Mouse (Mus musculus) limb, embryonic 14.5 days (tissue): Measurements from ENCODE around the gene Ms4a3. TPM values are rescaled to one million over a fixed set of nuclear protein-coding genes. Genes with fewer than 3 reads are reported as not detected.

ENCODE experiments used
- ATAC-seq: fragments of 200-750 bp; cut with Nextera tagmentation; 2 replicates; pipeline ENCODE4 v1.8.0; 2017; ENCODE audit warnings: low read depth, moderate number of reproducible peaks, moderate TSS enrichment; ENCODE audit not compliant: low FRiP score
- DNase-seq: peaks from one replicate; pipeline ENCODE4 v3.0.0-alpha.2; 2015; ENCODE audit warnings: low spot score
- H3K27ac ChIP-seq: fragments of 300-500 bp; sonication (generic); replicated peaks from 2 replicates; pipeline ENCODE4 v1.5.1; 2014; ENCODE audit warnings: low read depth, mild to moderate bottlenecking, low read length, moderate library complexity, mixed read lengths
- H3K27me3 ChIP-seq: fragments of 300-500 bp; sonication (generic); 2 replicates; pipeline ENCODE4 v1.6.1; 2014; ENCODE audit warnings: low read length, mixed read lengths; ENCODE audit not compliant: control insufficient read depth, insufficient read depth
- H3K36me3 ChIP-seq: fragments of 300-500 bp; sonication (generic); 2 replicates; pipeline ENCODE4 v1.6.1; 2014; ENCODE audit warnings: mild to moderate bottlenecking, low read length, moderate library complexity, mixed read lengths; ENCODE audit not compliant: control insufficient read depth, insufficient read depth
- H3K4me1 ChIP-seq: fragments of 300-500 bp; sonication (generic); 2 replicates; pipeline ENCODE4 v1.6.1; 2014; ENCODE audit warnings: antibody characterized with exemption, low read length, mixed read lengths; ENCODE audit not compliant: control insufficient read depth, insufficient read depth
- H3K4me2 ChIP-seq: fragments of 300-500 bp; sonication (generic); replicated peaks from 2 replicates; pipeline ENCODE4 v1.6.1; 2014; ENCODE audit warnings: low read depth, mild to moderate bottlenecking, low read length, moderate library complexity; ENCODE audit not compliant: severe bottlenecking
- H3K4me3 ChIP-seq: fragments of 300-500 bp; sonication (generic); replicated peaks from 2 replicates; pipeline ENCODE4 v1.5.1; 2014; ENCODE audit warnings: low read length
- H3K9ac ChIP-seq: fragments of 300-500 bp; sonication (generic); 2 replicates; pipeline ENCODE4 v1.6.1; 2014; ENCODE audit warnings: mild to moderate bottlenecking, low read depth, low read length, moderate library complexity; ENCODE audit not compliant: severe bottlenecking
- H3K9me3 ChIP-seq: fragments of 300-500 bp; sonication (generic); 2 replicates; pipeline ENCODE4 v1.6.1; 2016; ENCODE audit warnings: low read length; ENCODE audit not compliant: control insufficient read depth
- POLR2A ChIP-seq: fragments of 200-500 bp; IDR thresholded peaks from 2 replicates; pipeline ENCODE4 v1.8.0; 2012; ENCODE audit warnings: inconsistent platforms, mild to moderate bottlenecking, moderate library complexity, borderline replicate concordance; ENCODE audit not compliant: insufficient read depth, insufficient read length; ENCODE audit errors: extremely low read depth
- WGBS: fragments of 180-500 bp; shearing (Covaris S2); extraction: QIAGEN DNeasy Blood & Tissue Kit; methylation state at CpG from one replicate; pipeline ENCODE4 v1.1.7; 2014; 5-methylcytosine and 5-hydroxymethylcytosine counted together
- polyA plus RNA-seq, 2 experiments: library from polyadenylated mRNA; depleted of rRNA in 1 of 2; stranded (reverse) in 1 of 2; unstranded in 1 of 2; fragments of >200 nt; fragmentation: Nextera tagmentation in 1 of 2; extraction: Ambion mirVana in 1 of 2; gene quantifications; 2 replicates each; pipeline versions ENCODE4 v1.2.1 to v1.2.3; 2012 to 2014

The Ms4a3 gene
- 0.13 TPM in 1 of 2 replicates, not detected in the other for polyA plus RNA-seq (2012; rRNA removed)
- polyA plus RNA-seq (2014; fragmentation: Nextera tagmentation; extraction: Ambion mirVana) = 0.39 TPM in 1 of 2 replicates, not detected in the other

- no peak within 1 kb of the TSS for H3K9ac ChIP-seq
- no peaks in the 10 kb centered on the region for H3K36me3 ChIP-seq
- H3K27ac ChIP-seq = no peak within 1 kb of the TSS
- ATAC-seq (no peak), DNase-seq (no peak)
- WGBS = 52% methylated on average over 1 of the region's 1 CpGs
- H3K4me3 ChIP-seq = no peak within 1 kb of the TSS
- TF ChIP-seq POLR2A = no peak
- no peaks in the 10 kb centered on the region for H3K4me1 ChIP-seq
- no peak within 1 kb of the TSS for H3K4me2 ChIP-seq
- H3K9me3 ChIP-seq = no peaks in the 10 kb centered on the region
- H3K27me3 ChIP-seq = no peaks in the 10 kb centered on the region
These were observed at the start of gene Ms4a3 for GRCm38 (mm10) chr19:11640732-11641131. TSS of gene Ms4a3 (minus strand) at chr19:11640851.

GRCm38 (mm10) chr19:11661562-11661961 is 20.9 kb upstream of the Ms4a3 start:
- H3K4me3 ChIP-seq = no peak overlapping the region
- ATAC-seq (no peak), DNase-seq (no peak)
- no peaks in the 10 kb centered on the region; the same call in 1 of the 2 replicates for H3K9me3 ChIP-seq
- no peak overlapping the region for H3K4me2 ChIP-seq
- H3K9ac ChIP-seq = no peak overlapping the region
- no peaks in the 10 kb centered on the region for H3K4me1 ChIP-seq
- no peak for TF ChIP-seq POLR2A
- H3K36me3 ChIP-seq = no peaks in the 10 kb centered on the region
- H3K27me3 ChIP-seq = no peaks in the 10 kb centered on the region
- no peak overlapping the region for H3K27ac ChIP-seq

- Histone ChIP-seq H3K4me3 (no peak within 1 kb of the TSS), H3K27ac (no peak within 1 kb of the TSS), H3K4me2 (no peak within 1 kb of the TSS), H3K36me3 (no peaks in the 10 kb centered on the region), H3K4me1 (no peaks in the 10 kb centered on the region), H3K9ac (no peak within 1 kb of the TSS), H3K9me3 (no peaks in the 10 kb centered on the region; the same call in 1 of the 2 replicates), H3K27me3 (no peaks in the 10 kb centered on the region)
- no peak for ATAC-seq
- 91% methylated on average over 5 of the region's 5 CpGs for WGBS
- no peak for TF ChIP-seq POLR2A
- DNase-seq = no peak
These were observed 19.8 kb upstream of the Ms4a3 start, which contains the start of gene Oosp2 for GRCm38 (mm10) chr19:11660459-11660858. TSS of gene Oosp2 (minus strand) at chr19:11660559.

- no peak for ATAC-seq
- H3K9me3 ChIP-seq = no peaks in the 10 kb centered on the region; the same call in 1 of the 2 replicates
- no peak for TF ChIP-seq POLR2A
- 72% methylated on average over 2 of the region's 2 CpGs for WGBS
- no peak overlapping the region for H3K9ac ChIP-seq
- DNase-seq = no peak
- H3K36me3 ChIP-seq = no peaks in the 10 kb centered on the region
- H3K4me2 ChIP-seq = no peak overlapping the region
- H3K27ac ChIP-seq = no peak overlapping the region
- H3K4me3 ChIP-seq = no peak overlapping the region
- H3K27me3 ChIP-seq = no peaks in the 10 kb centered on the region
- no peaks in the 10 kb centered on the region for H3K4me1 ChIP-seq
These were observed 18.5 kb upstream of the Ms4a3 start for GRCm38 (mm10) chr19:11659142-11659541.

- 87% methylated on average over 4 of the region's 4 CpGs for WGBS
- DNase-seq = no peak
- H3K27ac ChIP-seq = no peak overlapping the region
These were observed 8.9 kb upstream of the Ms4a3 start for GRCm38 (mm10) chr19:11649564-11649963.

More at GRCm38 (mm10) chr19:11649564-11649963, 8.9 kb upstream of the Ms4a3 start:
- no peaks in the 10 kb centered on the region for H3K4me1 ChIP-seq
- ATAC-seq = no peak
- no peaks in the 10 kb centered on the region for H3K27me3 ChIP-seq
- no peak overlapping the region for H3K4me2 ChIP-seq
- H3K9ac ChIP-seq = no peak overlapping the region
- TF ChIP-seq POLR2A = no peak
- H3K4me3 ChIP-seq = no peak overlapping the region
- no peaks in the 10 kb centered on the region for H3K9me3 ChIP-seq
- H3K36me3 ChIP-seq = no peaks in the 10 kb centered on the region
